Mouse (Mus musculus) CH12.LX (cell line): ENCODE results near the gene Egln1. TPM values are rescaled to one million over a fixed set of nuclear protein-coding genes. Genes with fewer than 3 reads are reported as not detected.
A peak's percentile ranks its signal among the peaks of the same experiment; 100 is the strongest.

ENCODE experiments used
- DNase-seq: peaks from one replicate; pipeline ENCODE4 v3.0.0-alpha.2; 2013; ENCODE audit errors: extremely low read depth
- H3K27ac ChIP-seq: 2 replicates; pipeline ENCODE4 v1.5.1; 2012; ENCODE audit warnings: low read depth, mild to moderate bottlenecking, control low read depth, moderate library complexity; ENCODE audit not compliant: insufficient read depth
- H3K27me3 ChIP-seq: replicated peaks from 2 replicates; pipeline ENCODE3; 2012; ENCODE audit warnings: inconsistent platforms
- H3K36me3 ChIP-seq, 2 experiments: replicated peaks in 1 of 2; 2 replicates each; pipeline versions ENCODE3 to v1.6.1; 2012; ENCODE audit warnings: inconsistent platforms in 1 of 2, low read length in 1 of 2, mild to moderate bottlenecking in 1 of 2, mixed read lengths in 1 of 2, moderate library complexity in 1 of 2; ENCODE audit not compliant: control insufficient read depth in 1 of 2, insufficient read depth in 1 of 2
- H3K4me1 ChIP-seq, 2 experiments: 2 replicates each; pipeline ENCODE4 v1.6.1; 2012; ENCODE audit warnings: inconsistent platforms in 1 of 2, moderate library complexity in 1 of 2; ENCODE audit not compliant: insufficient read depth in 2 of 2, control insufficient read depth in 1 of 2
- H3K4me2 ChIP-seq: 2 replicates; pipeline ENCODE4 v1.6.1; 2012; ENCODE audit warnings: low read depth, mild to moderate bottlenecking, control low read depth; ENCODE audit not compliant: poor library complexity, insufficient read depth, severe bottlenecking
- H3K4me3 ChIP-seq, 3 experiments: fragments of 150-350 bp in 1 of 3; sonication (generic) in 1 of 3; replicated peaks in 1 of 3; 2 replicates each; pipeline versions ENCODE3 to v1.5.1; 2011 to 2012; ENCODE audit warnings: low read depth in 2 of 3, low read length in 2 of 3, mild to moderate bottlenecking in 2 of 3, moderate library complexity in 2 of 3, control low read depth in 1 of 3, improper control_type of control experiment in 1 of 3, inconsistent platforms in 1 of 3, mixed read lengths in 1 of 3; ENCODE audit not compliant: poor library complexity in 1 of 3
- H3K79me2 ChIP-seq: replicated peaks from 2 replicates; pipeline ENCODE4 v1.6.1; 2012; ENCODE audit warnings: mild to moderate bottlenecking, moderate library complexity; ENCODE audit not compliant: control insufficient read depth, poor library complexity, insufficient read depth, severe bottlenecking; ENCODE audit errors: extremely low read depth
- H3K9ac ChIP-seq: 2 replicates; pipeline ENCODE4 v1.6.1; 2012; ENCODE audit warnings: low read depth, mild to moderate bottlenecking, control low read depth, moderate library complexity; ENCODE audit not compliant: insufficient read depth
- H3K9me3 ChIP-seq: replicated peaks from 2 replicates; pipeline ENCODE3; 2012; ENCODE audit warnings: low read length, inconsistent platforms, mixed read lengths
- BHLHE40 ChIP-seq: IDR thresholded peaks from 2 replicates; pipeline ENCODE4 v1.6.1; 2011; ENCODE audit warnings: mild to moderate bottlenecking, low read depth, low read length, improper control_type of control experiment
- CHD2 ChIP-seq: IDR thresholded peaks from 2 replicates; pipeline ENCODE4 v1.6.1; 2011; ENCODE audit warnings: low read length, improper control_type of control experiment
- CTCF ChIP-seq, 2 experiments: IDR thresholded peaks in 1 of 2; conservative IDR thresholded peaks in 1 of 2; 2 replicates each; pipeline ENCODE4 v1.5.1; 2011 to 2012; ENCODE audit warnings: low read depth in 2 of 2, low read length in 2 of 2, improper control_type of control experiment in 1 of 2, inconsistent platforms in 1 of 2, mild to moderate bottlenecking in 1 of 2, moderate library complexity in 1 of 2
- E2F4 ChIP-seq: IDR thresholded peaks from 2 replicates; pipeline ENCODE4 v1.6.1; 2011; ENCODE audit warnings: low read depth, low read length, improper control_type of control experiment; ENCODE audit not compliant: insufficient replicate concordance
- ELF1 ChIP-seq: IDR thresholded peaks from 2 replicates; pipeline ENCODE4 v1.6.1; 2014; ENCODE audit warnings: low read depth, mild to moderate bottlenecking, inconsistent platforms, low read length, improper control_type of control experiment
- EP300 ChIP-seq: IDR thresholded peaks from 2 replicates; pipeline ENCODE4 v1.6.1; 2011; ENCODE audit warnings: low read length, improper control_type of control experiment
- GABPA ChIP-seq: IDR thresholded peaks from 2 replicates; pipeline ENCODE4 v1.6.1; 2012; ENCODE audit warnings: low read depth, low read length, improper control_type of control experiment, inconsistent platforms; ENCODE audit not compliant: insufficient replicate concordance
- HCFC1 ChIP-seq: IDR thresholded peaks from 2 replicates; pipeline ENCODE4 v1.6.1; 2012; ENCODE audit warnings: low read depth, mild to moderate bottlenecking, inconsistent platforms, low read length, improper control_type of control experiment
- JUN ChIP-seq: IDR thresholded peaks from 2 replicates; pipeline ENCODE4 v1.6.1; 2011; ENCODE audit warnings: low read depth, mild to moderate bottlenecking, low read length, improper control_type of control experiment, moderate library complexity; ENCODE audit not compliant: insufficient read depth
- JUND ChIP-seq: conservative IDR thresholded peaks from 2 replicates; pipeline ENCODE4 v1.6.1; 2011; ENCODE audit warnings: low read depth, low read length, improper control_type of control experiment
- MAFK ChIP-seq: IDR thresholded peaks from 2 replicates; pipeline ENCODE4 v1.6.1; 2011; ENCODE audit warnings: low read length, improper control_type of control experiment; ENCODE audit not compliant: insufficient replicate concordance
- MAX ChIP-seq: IDR thresholded peaks from 2 replicates; pipeline ENCODE4 v1.6.1; 2011; ENCODE audit warnings: low read length, improper control_type of control experiment
- MXI1 ChIP-seq: IDR thresholded peaks from 2 replicates; pipeline ENCODE4 v1.6.1; 2011; ENCODE audit warnings: mild to moderate bottlenecking, low read depth, low read length, improper control_type of control experiment
- MYC ChIP-seq: IDR thresholded peaks from 2 replicates; pipeline ENCODE4 v1.6.1; 2011; ENCODE audit warnings: low read depth, mild to moderate bottlenecking, improper control_type of control experiment, low read length
- NELFE ChIP-seq: IDR thresholded peaks from 2 replicates; pipeline ENCODE4 v1.6.1; 2011; ENCODE audit warnings: low read depth, low read length, improper control_type of control experiment
- NRF1 ChIP-seq: IDR thresholded peaks from 2 replicates; pipeline ENCODE4 v1.6.1; 2014; ENCODE audit warnings: low read depth, mild to moderate bottlenecking, inconsistent platforms, low read length, improper control_type of control experiment, moderate library complexity
- PAX5 ChIP-seq: IDR thresholded peaks from 2 replicates; pipeline ENCODE4 v1.6.1; 2012; ENCODE audit warnings: low read length, inconsistent platforms, mixed read lengths
- POLR2A ChIP-seq: IDR thresholded peaks from 2 replicates; pipeline ENCODE4 v1.6.1; 2011; ENCODE audit warnings: low read depth, mild to moderate bottlenecking, improper control_type of control experiment, low read length
- RAD21 ChIP-seq: IDR thresholded peaks from 2 replicates; pipeline ENCODE4 v1.6.1; 2011; ENCODE audit warnings: low read depth, mild to moderate bottlenecking, low read length, improper control_type of control experiment, moderate library complexity
- RCOR1 ChIP-seq: conservative IDR thresholded peaks from 2 replicates; pipeline ENCODE4 v1.6.1; 2012; ENCODE audit warnings: low read depth, mild to moderate bottlenecking, inconsistent platforms, low read length, improper control_type of control experiment
- SIN3A ChIP-seq: IDR thresholded peaks from 2 replicates; pipeline ENCODE4 v1.6.1; 2012; ENCODE audit warnings: low read length, improper control_type of control experiment, inconsistent platforms
- SMC3 ChIP-seq: IDR thresholded peaks from 2 replicates; pipeline ENCODE4 v1.6.1; 2011; ENCODE audit warnings: low read depth, low read length, improper control_type of control experiment
- TCF12 ChIP-seq: IDR thresholded peaks from 2 replicates; pipeline ENCODE4 v1.6.1; 2014; ENCODE audit warnings: low read depth, mild to moderate bottlenecking, inconsistent platforms, low read length, improper control_type of control experiment
- USF2 ChIP-seq: conservative IDR thresholded peaks from 2 replicates; pipeline ENCODE4 v1.6.1; 2011; ENCODE audit warnings: low read depth, low read length, improper control_type of control experiment
- ZC3H11A ChIP-seq: IDR thresholded peaks from 2 replicates; pipeline ENCODE4 v1.6.1; 2012; ENCODE audit warnings: low read depth, mild to moderate bottlenecking, inconsistent platforms, low read length, improper control_type of control experiment
- ZMIZ1 ChIP-seq: IDR thresholded peaks from 2 replicates; pipeline ENCODE4 v1.6.1; 2012; ENCODE audit warnings: low read depth, mild to moderate bottlenecking, inconsistent platforms, low read length, improper control_type of control experiment
- ZNF384 ChIP-seq: IDR thresholded peaks from 2 replicates; pipeline ENCODE4 v1.6.1; 2012; ENCODE audit warnings: low read depth, low read length, improper control_type of control experiment, inconsistent platforms
- dilution Hi-C: fragments of 300-500 bp; cut with MboI; formaldehyde crosslinking; loops from 2 replicates; pipeline ENCODE4 v1.14.3; 2020; ENCODE audit warnings: low sequenced_read_pairs; ENCODE audit not compliant: extremely low pct_unique_long_range_greater_than_20kb, extremely low pct_ligation_motif_present
- in situ Hi-C: fragments of 300-500 bp; cut with MboI; formaldehyde crosslinking; loops from 3 replicates; pipeline ENCODE4 v1.14.3; 2019; ENCODE audit warnings: low sequenced_read_pairs, low pct_ligation_motif_present, low pct_unique_long_range_greater_than_20kb, mixed read lengths
- polyA plus RNA-seq: library from polyadenylated mRNA; unstranded; fragments of >175 nt; gene quantifications from 2 replicates; pipeline ENCODE4 v1.2.1, GENCODE M21; 2012; ENCODE audit warnings: low read depth; ENCODE audit not compliant: insufficient read length
- total RNA-seq, 2 experiments: library from RNA; depleted of rRNA; stranded (reverse); fragments of 300-350 nt in 1 of 2; fragments of >200 nt in 1 of 2; gene quantifications; 2 replicates each; pipeline ENCODE4 v1.2.3; 2012 to 2014

Gene Egln1
- total and polyA plus RNA-seq, 3 experiments: 19.0 to 34.7 (median 31.0) TPM

- TF ChIP-seq MXI1 (peak; percentile 80), TCF12 (peak; percentile 64), E2F4 (no peak), MYC (no peak), NRF1 (peak; percentile 94), SIN3A (peak; percentile 88), SMC3 (no peak), ZMIZ1 (peak; percentile 64), POLR2A (peak; percentile 96), BHLHE40 (peak; percentile 36)
Measured at GRCm38 (mm10) chr8:124897386-124898250, 51.5 kb downstream of the Egln1 start, which contains the start of the genes Exoc8 and Sprtn (continued).

GRCm38 (mm10) chr8:124896632-124897385 lies 52.3 kb downstream of the Egln1 start:
- Histone ChIP-seq H3K36me3 (peaks cover 29 to 68% of the 10 kb centered on the region in 2 experiments), H3K27me3 (no peaks in the 10 kb centered on the region), H3K79me2 (peaks cover 28% of the 10 kb centered on the region), H3K4me2 (peak overlapping the region; percentile 45), H3K4me1 (peaks cover 15 to 43% of the 10 kb centered on the region in 2 experiments), H3K9ac (peak overlapping the region; percentile 68), H3K4me3 (peak overlapping the region; percentile 91 to 97 (median 93)), H3K9me3 (no peaks in the 10 kb centered on the region), H3K27ac (peak overlapping the region; percentile 45)
- no peak for TF ChIP-seq USF2
- no peak for TF ChIP-seq ELF1
- TF ChIP-seq CHD2: no peak
- 0 out of 2 replicates have a peak, but pooled peaks have one; percentile 26 for TF ChIP-seq HCFC1
- TF ChIP-seq RAD21: peak; percentile 5
- TF ChIP-seq MAFK: no peak
- TF ChIP-seq ZNF384: no peak
- no peak for TF ChIP-seq GABPA
- TF ChIP-seq JUN: no peak
- TF ChIP-seq SMC3: peak; percentile 4; the same call in 1 of the 2 replicates
- no peak for TF ChIP-seq POLR2A
- TF ChIP-seq MAX: peak; percentile 74
- peak; percentile 53; the same call in 1 of the 2 replicates for TF ChIP-seq MXI1
- TF ChIP-seq PAX5: no peak
- no peak for TF ChIP-seq RCOR1
- no peak for TF ChIP-seq TCF12
- TF ChIP-seq JUND: no peak
- TF ChIP-seq EP300: no peak
- peak in 1 of 2 experiments; percentile 52; a peak in 2 of 4 replicates for TF ChIP-seq CTCF (conservative IDR thresholded peaks at IDR 0.05 in 1 of 2, IDR thresholded peaks at IDR 0.05 in 1 of 2; ENCODE audit: low read depth in 2 of 2, low read length in 2 of 2)
- no peak for TF ChIP-seq E2F4
- TF ChIP-seq ZMIZ1: peak; percentile 4; the same call in 1 of the 2 replicates
- TF ChIP-seq ZC3H11A: no peak
- TF ChIP-seq NRF1: no peak; the same call in 1 of the 2 replicates
- 0 out of 2 replicates have a peak, but pooled peaks have one; percentile 51 for TF ChIP-seq MYC
- no peak for TF ChIP-seq NELFE
- in situ Hi-C loops: no loop called here
- peak; percentile 29 for DNase-seq
- dilution Hi-C loops: no loop called here
